Mouse (Mus musculus) thymus, adult 2 months (tissue): ENCODE results near the gene Atp8a2. TPM values are rescaled to one million over a fixed set of nuclear protein-coding genes. Genes with fewer than 3 reads are reported as not detected.

Source experiments
- DNase-seq: peaks from one replicate; pipeline ENCODE4 v3.0.0; 2021
- H3K27ac ChIP-seq: fragments of 200-500 bp; 2 replicates; pipeline ENCODE4 v1.5.1; 2012; ENCODE audit warnings: low read length, control low read depth; ENCODE audit not compliant: control insufficient read depth, insufficient read depth
- H3K27me3 ChIP-seq: fragments of 200-500 bp; 2 replicates; pipeline ENCODE4 v1.6.1; 2012; ENCODE audit warnings: mild to moderate bottlenecking, low read length, moderate library complexity, mixed read lengths; ENCODE audit not compliant: control insufficient read depth, insufficient read depth
- H3K36me3 ChIP-seq: fragments of 200-500 bp; 2 replicates; pipeline ENCODE4 v1.6.1; 2012; ENCODE audit warnings: mild to moderate bottlenecking, low read length, moderate library complexity; ENCODE audit not compliant: control insufficient read depth, insufficient read depth
- H3K4me1 ChIP-seq: fragments of 200-500 bp; replicated peaks from 2 replicates; pipeline ENCODE4 v1.6.1; 2012; ENCODE audit warnings: low read length; ENCODE audit not compliant: control insufficient read depth, insufficient read depth
- H3K4me3 ChIP-seq: fragments of 200-500 bp; 2 replicates; pipeline ENCODE4 v1.5.1; 2012; ENCODE audit warnings: mild to moderate bottlenecking, low read length, control low read depth, moderate library complexity; ENCODE audit not compliant: control insufficient read depth, insufficient read depth
- CTCF ChIP-seq: fragments of 200-500 bp; IDR thresholded peaks from 2 replicates; pipeline ENCODE4 v1.5.1; 2012; ENCODE audit warnings: mild to moderate bottlenecking, control low read depth, low read length, moderate library complexity, borderline replicate concordance; ENCODE audit not compliant: control insufficient read depth, poor library complexity, insufficient read depth; ENCODE audit errors: extremely low read depth
- POLR2A ChIP-seq: fragments of 200-500 bp; IDR thresholded peaks from 2 replicates; pipeline ENCODE4 v1.6.1; 2012; ENCODE audit warnings: mild to moderate bottlenecking, low read length, control low read depth, moderate library complexity; ENCODE audit not compliant: control insufficient read depth, poor library complexity, insufficient read depth; ENCODE audit errors: extremely low read depth
- WGBS: fragments of 180-500 bp; shearing (Covaris S2); methylation state at CpG from one replicate; pipeline ENCODE4 v1.1.7; 2018; 5-methylcytosine and 5-hydroxymethylcytosine counted together
- polyA plus RNA-seq: library from polyadenylated mRNA; depleted of rRNA; stranded (reverse); fragments of >200 nt; gene quantifications from 2 replicates; pipeline ENCODE4 v1.2.3, GENCODE M21; 2012

Gene Atp8a2
- polyA plus RNA-seq, 1 experiment: 0.38 TPM

GRCm38 (mm10) chr14:59988860-59989259, 208.1 kb downstream of the Atp8a2 start:
- 90% methylated on average over 5 of the region's 5 CpGs for whole genome bisulfite sequencing
- TF ChIP-seq CTCF (no peak), POLR2A (no peak)
- no peak for DNase-seq
- no peak overlapping the region for H3K4me3 ChIP-seq
- H3K36me3 ChIP-seq: no peaks in the 10 kb centered on the region
- no peak overlapping the region for H3K27ac ChIP-seq
- H3K27me3 ChIP-seq: no peaks in the 10 kb centered on the region
- H3K4me1 ChIP-seq: no peaks in the 10 kb centered on the region

- WGBS: 74% methylated on average over 3 of the region's 3 CpGs
- Histone ChIP-seq H3K4me3 (no peak overlapping the region), H3K27ac (no peak overlapping the region), H3K36me3 (no peaks in the 10 kb centered on the region), H3K4me1 (no peaks in the 10 kb centered on the region), H3K27me3 (no peaks in the 10 kb centered on the region)
- TF ChIP-seq POLR2A (no peak), CTCF (no peak)
- no peak for DNase-seq
Measured at GRCm38 (mm10) chr14:59987975-59988374, 209.0 kb downstream of the Atp8a2 start.

GRCm38 (mm10) chr14:59978007-59978406, 219.0 kb downstream of the Atp8a2 start:
- no peaks in the 10 kb centered on the region for H3K36me3 ChIP-seq
- no peak for DNase-seq
- WGBS: 87% methylated on average over 2 of the region's 2 CpGs

GRCm38 (mm10) chr14:59971221-59971730, 225.7 kb downstream of the Atp8a2 start:
- WGBS: 95% methylated on average over 5 of the region's 5 CpGs
- Histone ChIP-seq H3K4me1 (no peaks in the 10 kb centered on the region), H3K27me3 (no peaks in the 10 kb centered on the region), H3K36me3 (no peaks in the 10 kb centered on the region), H3K27ac (no peak overlapping the region), H3K4me3 (no peak overlapping the region)
- TF ChIP-seq POLR2A (no peak), CTCF (no peak)
- DNase-seq: no peak

More at GRCm38 (mm10) chr14:59978007-59978406, 219.0 kb downstream of the Atp8a2 start:
- H3K27ac ChIP-seq: no peak overlapping the region
- TF ChIP-seq CTCF (no peak), POLR2A (no peak)
- H3K4me1 ChIP-seq: no peaks in the 10 kb centered on the region
- no peak overlapping the region for H3K4me3 ChIP-seq
- no peaks in the 10 kb centered on the region for H3K27me3 ChIP-seq

GRCm38 (mm10) chr14:59969485-59970134, 227.4 kb downstream of the Atp8a2 start:
- 92% methylated on average over 7 of the region's 7 CpGs for WGBS
- TF ChIP-seq POLR2A (no peak), CTCF (no peak)
- Histone ChIP-seq H3K4me1 (no peaks in the 10 kb centered on the region), H3K36me3 (no peaks in the 10 kb centered on the region), H3K27ac (no peak overlapping the region), H3K4me3 (no peak overlapping the region), H3K27me3 (no peaks in the 10 kb centered on the region)
- no peak for DNase-seq

GRCm38 (mm10) chr14:59967847-59968550, 229.0 kb downstream of the Atp8a2 start:
- WGBS: 26% methylated on average over 8 of the region's 8 CpGs
- no peak overlapping the region for H3K27ac ChIP-seq
- no peak for DNase-seq

More at GRCm38 (mm10) chr14:59967847-59968550, 229.0 kb downstream of the Atp8a2 start:
- Histone ChIP-seq H3K36me3 (no peaks in the 10 kb centered on the region), H3K4me3 (no peak overlapping the region), H3K27me3 (no peaks in the 10 kb centered on the region), H3K4me1 (no peaks in the 10 kb centered on the region)
- TF ChIP-seq POLR2A (no peak), CTCF (no peak)
